25 mouse cellular contexts compared by ENCODE assay signal in genomic region chr5:45000996-45001395, GRCm38 (mm10).
"Had no signal": no experiment of that assay in that cellular context is flagged by ENCODE, and none has a peak within 500 bp of the region (broad histone marks: within the 10 kb centered on the region; RNA-seq: fewer than 3 reads in every experiment).

No protein-coding gene starts in this region.

- H3K9me3 ChIP-seq: heart, embryonic 13.5 days; heart, embryonic 15.5 days; hindbrain, embryonic 13.5 days; hindbrain, embryonic 15.5 days; limb, embryonic 13.5 days; limb, embryonic 15.5 days; liver, embryonic 12.5 days had no signal

- ATAC-seq: hindbrain, postnatal 0 days; intestine, embryonic 16.5 days; liver, embryonic 12.5 days had no signal

- H3K4me1 ChIP-seq: heart, embryonic 13.5 days; heart, embryonic 15.5 days; hindbrain, embryonic 13.5 days; hindbrain, embryonic 15.5 days; limb, embryonic 15.5 days; liver, embryonic 12.5 days had no signal

- H3K27me3 ChIP-seq: heart, embryonic 13.5 days; heart, embryonic 15.5 days; hindbrain, embryonic 13.5 days; hindbrain, embryonic 15.5 days; limb, embryonic 13.5 days; limb, embryonic 15.5 days; liver, embryonic 12.5 days had no signal

- H3K4me3 ChIP-seq: gastrocnemius, adult 2 months; heart, adult 2 months; heart, embryonic 13.5 days; heart, embryonic 15.5 days; hindbrain, embryonic 13.5 days; hindbrain, embryonic 15.5 days; limb, embryonic 13.5 days; limb, embryonic 15.5 days; liver, embryonic 12.5 days had no signal

- H3K27ac ChIP-seq: gastrocnemius, adult 2 months; heart, adult 2 months; heart, embryonic 13.5 days; heart, embryonic 15.5 days; hindbrain, embryonic 13.5 days; hindbrain, embryonic 15.5 days; hindbrain, postnatal 0 days; limb, embryonic 13.5 days; limb, embryonic 15.5 days; liver, embryonic 12.5 days; liver, embryonic 14.5 days had no signal

- H3K4me2 ChIP-seq: heart, embryonic 11.5 days; heart, embryonic 13.5 days; heart, embryonic 15.5 days; hindbrain, embryonic 13.5 days; hindbrain, embryonic 15.5 days; limb, embryonic 13.5 days; limb, embryonic 15.5 days; liver, embryonic 12.5 days had no signal

- H3K9ac ChIP-seq: heart, embryonic 13.5 days; heart, embryonic 15.5 days; hindbrain, embryonic 13.5 days; hindbrain, embryonic 15.5 days; limb, embryonic 13.5 days; limb, embryonic 15.5 days; liver, embryonic 12.5 days; liver, embryonic 14.5 days had no signal

- DNase-seq: gastrocnemius, adult 2 months; gastrocnemius, postnatal 10 days; gastrocnemius, postnatal 36 days; heart, adult 11 months; heart, adult 2 months; heart, postnatal 14 days; heart, postnatal 36 days; kidney, adult 18-20 months; kidney, adult 8-10 months; kidney, postnatal 14 days; kidney, postnatal 36 days; layer of hippocampus, adult 9-11 months; layer of hippocampus, postnatal 36 days; left cerebral cortex, postnatal 4 days had no signal

- H3K36me3 ChIP-seq: heart, embryonic 13.5 days; heart, embryonic 15.5 days; hindbrain, embryonic 13.5 days; hindbrain, embryonic 15.5 days; limb, embryonic 13.5 days; limb, embryonic 15.5 days; liver, embryonic 12.5 days had no signal
